Mouse (Mus musculus) lung, embryonic 15.5 days (tissue): ENCODE measurements around the gene Dhrs13. TPM values are rescaled to one million over a fixed set of nuclear protein-coding genes. Genes with fewer than 3 reads are reported as not detected.

ENCODE experiments used
- ATAC-seq: fragments of 200-750 bp; cut with Nextera tagmentation; 2 replicates; pipeline ENCODE4 v1.8.0; 2017; ENCODE audit warnings: moderate number of reproducible peaks, borderline replicate concordance; ENCODE audit not compliant: low FRiP score, low TSS enrichment; ENCODE audit errors: extremely low read depth
- H3K27ac ChIP-seq: fragments of 300-500 bp; sonication (generic); 2 replicates; pipeline ENCODE4 v1.5.1; 2015; ENCODE audit warnings: moderate library complexity, mild to moderate bottlenecking, inconsistent platforms
- H3K27me3 ChIP-seq: fragments of 300-500 bp; sonication (generic); 2 replicates; pipeline ENCODE4 v1.6.1; 2015; ENCODE audit warnings: inconsistent platforms
- H3K36me3 ChIP-seq: fragments of 300-500 bp; sonication (generic); 2 replicates; pipeline ENCODE4 v1.6.1; 2015; ENCODE audit warnings: inconsistent platforms
- H3K4me1 ChIP-seq: fragments of 300-500 bp; sonication (generic); 2 replicates; pipeline ENCODE4 v1.6.1; 2015; ENCODE audit warnings: inconsistent platforms
- H3K4me2 ChIP-seq: fragments of 300-500 bp; sonication (generic); 2 replicates; pipeline ENCODE4 v1.6.1; 2015; ENCODE audit warnings: inconsistent platforms, mild to moderate bottlenecking, moderate library complexity
- H3K4me3 ChIP-seq: fragments of 300-500 bp; sonication (generic); 2 replicates; pipeline ENCODE4 v1.5.1; 2015; ENCODE audit warnings: mild to moderate bottlenecking, inconsistent platforms
- H3K9ac ChIP-seq: fragments of 300-500 bp; sonication (generic); 2 replicates; pipeline ENCODE4 v1.6.1; 2015; ENCODE audit warnings: inconsistent platforms
- H3K9me3 ChIP-seq: fragments of 300-500 bp; sonication (generic); 2 replicates; pipeline ENCODE4 v1.6.1; 2016; ENCODE audit warnings: inconsistent platforms
- WGBS: fragments of 180-500 bp; shearing (Covaris S2); methylation state at CpG from one replicate; pipeline ENCODE4 v1.1.7; 2015; 5-methylcytosine and 5-hydroxymethylcytosine counted together
- polyA plus RNA-seq: library from polyadenylated mRNA; unstranded; fragments of >200 nt; fragmentation: Nextera tagmentation; extraction: Ambion mirVana; gene quantifications from 2 replicates; pipeline ENCODE4 v1.2.1, GENCODE M21; 2015

The Dhrs13 gene
- polyA plus RNA-seq: 18.7 and 19.8 TPM in 2 replicates

DNA sequence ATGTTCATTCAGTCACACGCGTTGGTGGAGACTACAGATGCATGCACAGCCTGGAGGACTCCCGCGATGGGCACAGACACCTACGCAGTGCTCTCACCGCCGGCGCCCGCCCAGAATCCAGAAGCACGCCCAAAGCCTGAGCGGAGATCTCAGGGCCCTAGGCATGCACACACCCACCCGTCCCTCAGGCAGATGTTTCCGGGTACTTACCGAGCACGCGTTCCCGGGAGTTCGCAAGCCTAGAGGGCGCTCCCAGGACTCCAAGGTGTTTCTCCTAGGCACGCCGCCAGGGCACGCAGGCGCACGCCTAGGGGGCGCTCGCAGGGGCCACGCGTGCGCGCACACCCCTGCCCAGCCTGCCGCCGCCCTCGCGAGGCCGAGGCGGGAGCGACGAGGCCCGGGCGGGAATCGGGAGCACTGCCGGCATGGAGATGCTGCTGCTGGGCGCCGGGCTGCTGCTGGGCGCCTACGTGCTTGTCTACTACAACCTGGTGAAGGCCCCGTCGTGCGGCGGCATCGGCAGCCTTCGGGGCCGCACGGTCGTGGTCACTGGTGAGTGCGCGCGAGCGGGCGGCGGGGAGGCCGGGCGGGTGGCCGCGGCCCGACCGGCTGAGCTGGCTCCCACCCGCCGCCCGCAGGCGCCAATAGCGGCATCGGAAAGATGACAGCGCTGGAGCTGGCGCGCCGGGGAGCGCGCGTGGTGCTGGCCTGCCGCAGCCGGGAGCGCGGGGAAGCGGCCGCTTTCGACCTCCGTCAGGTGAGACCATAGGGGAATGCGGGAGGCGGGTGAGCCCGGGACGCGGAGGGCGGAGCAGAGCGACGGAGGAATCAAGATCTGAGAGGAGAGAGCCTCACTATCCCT is at the start of gene Dhrs13:
Dhrs13 (plus strand) TSS at position 334 of the 862 bp plus-strand sequence.
- Histone ChIP-seq H3K27ac (peak within 1 kb of the TSS; percentile 94), H3K4me2 (peak within 1 kb of the TSS; percentile 96), H3K36me3 (peaks cover 34% of the 10 kb centered on the region), H3K9ac (peak within 1 kb of the TSS; percentile 67), H3K4me3 (peak within 1 kb of the TSS; percentile 66), H3K4me1 (peaks cover 34% of the 10 kb centered on the region), H3K27me3 (no peaks in the 10 kb centered on the region), H3K9me3 (no peaks in the 10 kb centered on the region)
- under 1% methylated on average over 96 of the region's 96 CpGs for WGBS
- peak; percentile 90 for ATAC-seq

DNA sequence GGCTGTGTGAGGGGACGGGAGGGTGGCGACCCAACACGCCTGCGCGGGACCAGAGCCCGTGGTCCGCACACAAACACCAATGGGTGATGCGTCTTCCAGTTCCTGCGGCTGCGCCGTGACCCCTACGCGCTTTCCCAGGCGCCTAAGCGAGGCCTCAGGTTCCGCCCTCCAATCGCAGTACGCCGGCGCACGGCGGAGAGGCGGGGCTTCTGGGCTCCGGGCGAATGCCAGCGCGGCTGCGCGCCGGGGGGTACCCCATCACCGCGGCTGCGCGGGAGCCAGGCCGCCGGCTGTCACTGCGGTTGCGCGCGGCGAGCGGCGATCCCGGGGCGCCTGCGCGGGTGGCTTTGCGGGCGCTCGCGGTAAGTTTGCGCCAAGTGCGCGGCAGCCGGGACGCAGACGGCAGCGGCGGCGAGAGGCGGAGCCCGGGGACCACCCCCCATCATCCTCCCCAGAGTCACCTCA is 49.6 kb upstream of the Dhrs13 start, which contains the start of gene Phf12:
Phf12 (plus strand) TSS at position 314 of the 465 bp plus-strand sequence.
- Histone ChIP-seq H3K36me3 (peaks cover 8% of the 10 kb centered on the region), H3K9me3 (no peaks in the 10 kb centered on the region), H3K4me1 (peaks cover 17% of the 10 kb centered on the region), H3K9ac (peak within 1 kb of the TSS; percentile 100), H3K4me2 (peak within 1 kb of the TSS; percentile 88), H3K27ac (peak within 1 kb of the TSS; percentile 97), H3K27me3 (peaks cover 10% of the 10 kb centered on the region; the same call in 1 of the 2 replicates), H3K4me3 (peak within 1 kb of the TSS; percentile 100)
- 0% methylated on average over 62 of the region's 62 CpGs for WGBS
- ATAC-seq: peak; percentile 91

DNA sequence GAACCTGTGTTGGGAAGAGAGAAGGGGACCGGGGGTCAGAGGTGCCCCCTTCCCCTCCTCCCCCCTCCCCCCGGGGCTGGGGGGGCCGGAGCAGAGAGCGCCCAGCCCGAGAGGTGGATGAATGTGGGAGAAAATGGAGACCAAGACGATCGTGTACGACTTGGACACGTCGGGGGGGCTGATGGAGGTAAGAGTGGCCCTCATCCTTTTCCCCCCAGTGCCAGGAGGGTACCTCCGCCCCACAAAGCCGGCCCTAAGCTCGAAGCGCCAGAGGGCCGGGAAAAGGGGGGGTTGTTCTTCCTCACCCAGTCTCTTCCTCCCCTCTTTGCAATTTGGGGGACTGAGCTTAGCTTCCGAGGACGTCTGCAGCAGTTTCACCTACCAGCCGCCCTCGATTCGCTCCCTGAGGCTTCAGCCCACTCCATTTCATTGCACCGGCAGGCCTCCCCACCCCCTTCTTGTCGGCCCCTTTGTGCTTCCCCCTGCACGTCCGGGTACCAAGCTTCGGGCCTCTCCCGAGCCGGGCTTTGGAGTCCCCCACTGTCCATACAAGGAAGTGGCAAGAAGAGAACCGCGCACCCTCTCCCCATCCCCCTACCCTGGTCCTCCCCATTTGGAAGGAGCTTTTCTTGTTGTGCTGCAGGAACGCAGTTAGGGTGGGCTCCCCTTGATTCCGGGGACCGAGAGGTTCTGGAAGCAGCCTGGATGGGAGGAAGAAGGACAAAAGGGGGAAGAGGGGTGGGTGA is 48.7 kb upstream of the Dhrs13 start:
- H3K4me3 ChIP-seq: peak overlapping the region; percentile 100
- H3K36me3 ChIP-seq: peaks cover 14% of the 10 kb centered on the region
- ATAC-seq: no peak
- no peaks in the 10 kb centered on the region for H3K9me3 ChIP-seq
- H3K9ac ChIP-seq: peak overlapping the region; percentile 100
- under 1% methylated on average over 30 of the region's 32 CpGs for WGBS
- peak overlapping the region; percentile 95 for H3K27ac ChIP-seq
- H3K27me3 ChIP-seq: 0 out of 2 replicates have a peak, but pooled peaks cover 4% of the 10 kb centered on the region
- peaks cover 17% of the 10 kb centered on the region for H3K4me1 ChIP-seq
- peak overlapping the region; percentile 88 for H3K4me2 ChIP-seq

DNA sequence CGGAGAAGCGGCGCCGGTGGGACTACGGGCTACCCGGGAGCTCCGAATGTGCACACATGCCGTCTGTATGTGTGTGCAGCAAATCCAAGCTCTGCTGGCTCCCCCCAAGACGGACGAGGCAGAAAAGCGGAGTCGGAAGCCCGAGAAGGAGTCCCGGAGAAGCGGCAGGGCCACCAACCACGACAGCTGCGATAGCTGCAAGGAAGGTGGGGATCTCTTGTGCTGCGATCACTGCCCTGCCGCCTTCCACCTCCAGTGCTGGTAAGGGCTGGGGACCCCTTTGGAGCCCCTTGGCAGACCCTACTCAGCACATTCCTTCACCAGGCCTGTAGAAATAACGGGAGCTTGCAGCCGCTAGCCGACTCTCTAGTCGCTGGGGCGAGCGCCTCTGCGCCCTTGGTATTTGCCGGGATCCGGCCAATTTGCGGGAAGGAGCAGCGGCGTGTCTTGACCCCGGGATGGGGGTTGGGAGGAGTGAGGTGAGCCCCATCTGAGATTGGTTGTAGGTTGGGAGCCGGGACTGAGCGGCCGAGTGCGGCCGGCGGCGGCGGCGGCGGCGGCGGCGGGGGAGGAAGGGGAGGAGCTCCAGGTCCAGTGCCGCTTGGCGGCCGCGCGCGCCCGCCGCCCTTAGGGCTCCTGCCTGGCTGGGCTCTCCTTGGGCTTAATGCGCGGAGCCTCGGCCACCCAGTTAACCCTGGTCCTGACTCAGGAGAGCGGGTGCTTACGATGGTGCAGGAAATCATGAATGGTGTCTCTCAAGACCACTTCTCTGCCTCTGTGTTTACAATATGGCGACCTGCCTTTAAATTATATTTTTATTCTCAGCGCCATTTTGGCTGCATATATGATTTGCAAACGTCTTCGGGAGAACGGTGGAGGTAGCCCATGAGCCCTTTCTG is 47.9 kb upstream of the Dhrs13 start:
- Histone ChIP-seq H3K27me3 (0 out of 2 replicates have a peak, but pooled peaks cover 2% of the 10 kb centered on the region), H3K27ac (peak overlapping the region; percentile 95), H3K4me3 (peak overlapping the region; percentile 100), H3K36me3 (peaks cover 22% of the 10 kb centered on the region), H3K9ac (peak overlapping the region; percentile 100), H3K4me1 (peaks cover 17% of the 10 kb centered on the region), H3K9me3 (no peaks in the 10 kb centered on the region), H3K4me2 (peak overlapping the region; percentile 88)
- WGBS: under 1% methylated on average over 51 of the region's 63 CpGs
- peak; percentile 2; the same call in 1 of the 2 replicates for ATAC-seq

DNA sequence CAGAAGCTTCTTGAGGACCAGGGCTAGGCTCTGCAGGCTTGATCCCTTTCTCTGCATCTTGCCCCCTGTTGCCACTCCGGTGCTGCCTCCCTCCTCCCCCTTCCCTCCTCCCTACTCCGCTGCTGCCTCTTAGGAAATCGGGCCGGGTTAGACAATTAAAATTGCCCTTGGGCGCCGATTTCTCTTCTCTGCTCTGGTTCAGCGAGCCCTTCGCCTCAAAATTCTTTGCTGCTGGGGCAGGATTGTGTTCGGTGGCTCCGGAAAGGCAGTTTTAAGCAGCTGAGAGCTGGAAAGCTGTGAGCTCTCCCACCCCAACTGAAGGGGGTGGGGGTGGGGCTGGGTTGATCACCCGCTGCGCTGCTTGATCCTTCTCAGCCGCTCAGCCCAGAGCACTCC is 47.2 kb upstream of the Dhrs13 start:
- Histone ChIP-seq H3K36me3 (peaks cover 27% of the 10 kb centered on the region), H3K27ac (peak overlapping the region; percentile 95), H3K9me3 (no peaks in the 10 kb centered on the region), H3K4me2 (peak overlapping the region; percentile 88), H3K4me3 (peak overlapping the region; percentile 100), H3K27me3 (no peaks in the 10 kb centered on the region), H3K4me1 (peaks cover 17% of the 10 kb centered on the region), H3K9ac (peak overlapping the region; percentile 100)
- ATAC-seq: no peak
- 1% methylated on average over 13 of the region's 13 CpGs for WGBS

DNA sequence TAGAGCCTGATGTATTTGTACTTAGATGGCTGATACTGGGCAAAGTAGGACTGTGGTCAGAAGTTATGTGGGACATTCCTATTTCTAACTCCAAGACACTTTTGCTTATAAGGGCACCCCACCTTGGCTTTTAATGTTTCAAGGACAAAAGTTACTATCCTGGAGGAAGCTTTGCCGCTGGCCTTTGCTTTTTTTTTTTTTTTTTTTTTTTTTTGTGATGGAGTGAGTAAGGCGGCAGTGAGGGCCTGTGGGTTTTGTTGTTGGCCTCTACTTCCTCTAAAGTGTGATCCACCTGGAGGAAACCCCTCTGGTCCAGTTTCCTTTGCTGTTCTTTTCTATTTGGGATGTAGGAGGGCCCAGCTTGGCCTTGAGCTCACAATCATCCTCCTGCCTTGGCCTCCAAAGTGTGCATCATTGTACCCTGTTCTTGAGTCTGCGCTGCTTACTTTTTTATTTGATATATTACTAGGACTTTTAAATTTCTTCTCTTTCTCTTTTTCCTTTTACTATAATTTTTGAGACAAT is 46.5 kb upstream of the Dhrs13 start:
- Histone ChIP-seq H3K27me3 (no peaks in the 10 kb centered on the region), H3K9me3 (no peaks in the 10 kb centered on the region), H3K36me3 (peaks cover 27% of the 10 kb centered on the region), H3K4me3 (peak overlapping the region; percentile 100), H3K4me1 (peaks cover 17% of the 10 kb centered on the region), H3K4me2 (peak overlapping the region; percentile 88), H3K9ac (peak overlapping the region; percentile 100), H3K27ac (no peak overlapping the region)
- ATAC-seq: no peak
- WGBS: 78% methylated on average over 3 of the region's 3 CpGs

DNA sequence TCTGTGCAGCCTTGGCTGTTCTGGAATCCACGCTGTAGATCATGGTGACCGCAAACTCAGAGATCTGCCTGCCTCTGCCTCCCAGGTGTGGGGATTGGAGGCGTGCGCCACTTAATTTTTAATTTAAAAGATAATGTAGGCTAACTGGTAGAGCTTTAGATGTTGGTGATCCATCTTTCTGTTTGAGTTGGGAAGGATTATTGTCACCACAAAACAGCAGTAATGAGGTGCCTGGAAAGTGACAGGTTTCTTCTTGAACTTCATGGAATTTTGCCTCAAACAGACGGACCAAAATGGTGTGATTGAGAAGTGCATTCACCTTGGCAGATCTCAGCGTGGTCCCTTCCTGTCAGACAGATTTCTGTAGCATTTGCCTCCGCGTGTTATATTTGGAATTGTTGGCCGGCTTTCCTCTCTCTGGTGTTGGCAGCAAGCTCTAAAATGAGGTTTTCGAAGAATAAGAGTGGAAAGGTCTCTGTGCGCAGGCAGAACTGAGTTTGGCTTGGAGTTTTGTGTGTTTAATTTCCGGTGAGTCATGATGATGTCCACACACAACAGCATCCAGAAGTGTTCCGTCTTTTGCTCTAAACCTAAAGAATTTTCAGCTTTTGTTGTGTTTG is 42.9 kb upstream of the Dhrs13 start:
- no peaks in the 10 kb centered on the region for H3K27me3 ChIP-seq
- no peak overlapping the region for H3K9ac ChIP-seq
- H3K4me1 ChIP-seq: peaks cover 12% of the 10 kb centered on the region
- H3K4me3 ChIP-seq: no peak overlapping the region
- no peaks in the 10 kb centered on the region for H3K9me3 ChIP-seq
- no peak overlapping the region for H3K4me2 ChIP-seq
- no peak for ATAC-seq
- no peak overlapping the region for H3K27ac ChIP-seq
- WGBS: 84% methylated on average over 13 of the region's 13 CpGs
- peaks cover 36% of the 10 kb centered on the region for H3K36me3 ChIP-seq

DNA sequence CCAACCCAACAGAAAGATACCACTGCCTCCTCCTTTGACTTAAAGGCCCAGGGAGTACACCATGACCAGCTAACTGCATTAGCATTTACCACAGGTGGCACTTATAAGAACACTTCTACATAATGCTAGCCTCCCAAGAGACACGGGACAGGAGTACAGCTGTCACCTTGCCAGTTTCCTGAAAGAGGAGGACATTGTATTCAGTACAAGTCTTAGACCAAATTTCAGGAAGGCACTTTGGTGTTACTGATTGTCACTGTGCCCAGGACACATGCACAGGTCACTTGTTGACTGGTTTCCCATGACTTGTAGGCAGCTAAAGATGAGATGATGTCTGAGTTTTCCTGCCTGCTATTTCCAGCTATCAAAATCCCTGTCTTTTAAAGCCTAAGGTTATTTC is 36.5 kb upstream of the Dhrs13 start:
- Histone ChIP-seq H3K4me1 (no peaks in the 10 kb centered on the region), H3K36me3 (peaks cover 23% of the 10 kb centered on the region; the same call in 1 of the 2 replicates), H3K27ac (no peak overlapping the region), H3K4me3 (no peak overlapping the region), H3K4me2 (no peak overlapping the region), H3K9me3 (no peaks in the 10 kb centered on the region), H3K9ac (no peak overlapping the region), H3K27me3 (no peaks in the 10 kb centered on the region)
- 48% methylated on average over 1 of the region's 1 CpGs for WGBS
- ATAC-seq: no peak

DNA sequence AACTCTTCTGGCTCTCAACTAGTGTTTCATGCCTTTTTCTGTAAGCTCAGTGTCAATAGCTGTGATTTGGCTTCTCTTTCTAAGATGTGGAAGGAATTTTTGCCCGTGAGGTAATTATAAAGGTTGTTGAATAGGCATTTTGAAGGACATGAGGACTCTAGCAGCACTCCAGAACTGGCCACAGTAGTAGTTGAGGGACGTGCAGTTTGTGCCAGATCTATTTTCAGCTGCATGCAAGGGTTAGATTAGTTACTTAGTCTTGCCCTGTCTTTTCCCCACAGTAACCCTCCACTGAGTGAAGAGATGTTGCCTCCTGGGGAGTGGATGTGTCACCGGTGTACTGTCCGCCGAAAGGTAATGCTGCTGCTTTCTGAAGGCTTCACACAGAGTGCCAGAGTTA is 25.6 kb upstream of the Dhrs13 start:
- Histone ChIP-seq H3K27ac (no peak overlapping the region), H3K36me3 (peaks cover 60% of the 10 kb centered on the region), H3K9ac (no peak overlapping the region), H3K27me3 (no peaks in the 10 kb centered on the region), H3K4me2 (no peak overlapping the region), H3K4me1 (no peaks in the 10 kb centered on the region), H3K9me3 (no peaks in the 10 kb centered on the region), H3K4me3 (no peak overlapping the region)
- 82% methylated on average over 5 of the region's 5 CpGs for WGBS
- no peak for ATAC-seq

DNA sequence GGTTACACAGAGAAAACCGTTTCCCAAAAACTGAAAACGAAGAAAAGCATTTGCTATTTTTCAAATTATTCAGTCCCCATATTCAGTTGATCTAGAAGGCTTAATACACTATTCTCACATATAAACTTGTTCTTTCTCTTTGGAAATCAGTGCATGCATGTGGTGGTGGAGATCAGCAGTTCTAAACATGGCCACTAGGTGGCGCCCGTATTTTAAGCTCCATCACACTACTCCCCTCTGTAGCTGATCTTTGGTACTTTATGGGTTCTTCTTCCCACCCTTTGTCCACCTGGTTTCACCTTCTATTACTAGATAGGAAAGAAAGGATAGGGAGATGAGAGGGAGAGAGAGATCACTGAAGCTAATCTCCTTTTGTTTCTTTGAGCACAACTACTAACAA is 12.4 kb upstream of the Dhrs13 start:
- WGBS: 20% methylated on average over 4 of the region's 4 CpGs
- H3K27ac ChIP-seq: no peak overlapping the region
- no peak; the same call in 1 of the 2 replicates for ATAC-seq
- H3K9ac ChIP-seq: no peak overlapping the region
- no peak overlapping the region for H3K4me3 ChIP-seq
- no peaks in the 10 kb centered on the region for H3K9me3 ChIP-seq
- H3K4me2 ChIP-seq: no peak overlapping the region
- H3K27me3 ChIP-seq: no peaks in the 10 kb centered on the region
- no peaks in the 10 kb centered on the region for H3K4me1 ChIP-seq
- peaks cover 88% of the 10 kb centered on the region for H3K36me3 ChIP-seq
